Mouse (Mus musculus) myocyte (in vitro differentiated cells): ENCODE results near the gene Ube4b. TPM values are rescaled to one million over a fixed set of nuclear protein-coding genes. Genes with fewer than 3 reads are reported as not detected.

Source experiments
- H3K27me3 ChIP-seq: one replicate; pipeline ENCODE4 v1.6.1; 2011; ENCODE audit not compliant: control insufficient read depth, insufficient read depth, insufficient read length
- H3K36me3 ChIP-seq: one replicate; pipeline ENCODE4 v1.6.1; 2011; ENCODE audit not compliant: control insufficient read depth, insufficient read depth
- H3K4me2 ChIP-seq: one replicate; pipeline ENCODE4 v1.6.1; 2011; ENCODE audit warnings: low read depth, control low read depth
- H3K4me3 ChIP-seq: one replicate; pipeline ENCODE4 v1.5.1; 2011; ENCODE audit warnings: mild to moderate bottlenecking, control low read depth, moderate library complexity
- H3K79me2 ChIP-seq: one replicate; pipeline ENCODE4 v1.6.1; 2011; ENCODE audit not compliant: control insufficient read depth, insufficient read depth
- H3ac ChIP-seq: one replicate; pipeline ENCODE4 v1.6.1; 2011; ENCODE audit not compliant: control insufficient read depth, insufficient read length
- CEBPB ChIP-seq: IDR thresholded peaks from 2 replicates; pipeline ENCODE4 v1.6.1; 2011; ENCODE audit warnings: mild to moderate bottlenecking, moderate library complexity; ENCODE audit not compliant: poor library complexity, insufficient read depth, severe bottlenecking
- E2F4 ChIP-seq: IDR thresholded peaks from one replicate; pipeline ENCODE4 v1.6.1; 2011; ENCODE audit warnings: mild to moderate bottlenecking, control low read depth, moderate library complexity; ENCODE audit not compliant: insufficient read depth
- MAX ChIP-seq: IDR thresholded peaks from one replicate; pipeline ENCODE4 v1.6.1; 2011; ENCODE audit warnings: low read depth, mild to moderate bottlenecking, control low read depth
- MYOD1 ChIP-seq, 3 experiments: IDR thresholded peaks; one replicate each; pipeline ENCODE4 v1.6.1; 2011; ENCODE audit warnings: control low read depth in 2 of 3, low read depth in 2 of 3, mild to moderate bottlenecking in 2 of 3, moderate library complexity in 1 of 3; ENCODE audit not compliant: insufficient read length in 2 of 3, control insufficient read depth in 1 of 3
- MYOG ChIP-seq, 3 experiments: IDR thresholded peaks; one replicate each; pipeline ENCODE4 v1.6.1; 2011; ENCODE audit warnings: control low read depth in 2 of 3, low read depth in 2 of 3, mild to moderate bottlenecking in 2 of 3; ENCODE audit not compliant: insufficient read length in 2 of 3, control insufficient read depth in 1 of 3, insufficient read depth in 1 of 3
- POLR2A ChIP-seq: IDR thresholded peaks from one replicate; pipeline ENCODE4 v1.6.1; 2011; ENCODE audit warnings: low read depth, mild to moderate bottlenecking, control low read depth, moderate library complexity; ENCODE audit not compliant: insufficient read length
- POLR2AphosphoS2 ChIP-seq: IDR thresholded peaks from one replicate; pipeline ENCODE4 v1.6.1; 2011; ENCODE audit warnings: low read depth, control low read depth; ENCODE audit not compliant: insufficient read length
- REST ChIP-seq: IDR thresholded peaks from one replicate; pipeline ENCODE4 v1.6.1; 2011; ENCODE audit warnings: mild to moderate bottlenecking, control low read depth, moderate library complexity; ENCODE audit not compliant: insufficient read depth, insufficient read length
- SRF ChIP-seq: IDR thresholded peaks from one replicate; pipeline ENCODE4 v1.6.1; 2011; ENCODE audit warnings: low read depth; ENCODE audit not compliant: control insufficient read depth, insufficient read length
- TCF12 ChIP-seq: IDR thresholded peaks from one replicate; pipeline ENCODE4 v1.6.1; 2011; ENCODE audit warnings: mild to moderate bottlenecking, control low read depth; ENCODE audit not compliant: poor library complexity, insufficient read depth, severe bottlenecking
- TCF3 ChIP-seq: IDR thresholded peaks from one replicate; pipeline ENCODE4 v1.6.1; 2011; ENCODE audit warnings: low read depth, control low read depth; ENCODE audit not compliant: insufficient read length
- USF1 ChIP-seq: IDR thresholded peaks from one replicate; pipeline ENCODE4 v1.6.1; 2011; ENCODE audit warnings: low read depth, mild to moderate bottlenecking, control low read depth, moderate library complexity
- polyA plus RNA-seq: library from polyadenylated mRNA; unstranded; fragments of >200 nt; fragmentation: generic; extraction: Trizol; gene quantifications from one replicate; pipeline ENCODE4 v1.2.1, GENCODE M21; 2012; ENCODE audit warnings: missing spikeins

Gene Ube4b
- 57.4 TPM for polyA plus RNA-seq

DNA sequence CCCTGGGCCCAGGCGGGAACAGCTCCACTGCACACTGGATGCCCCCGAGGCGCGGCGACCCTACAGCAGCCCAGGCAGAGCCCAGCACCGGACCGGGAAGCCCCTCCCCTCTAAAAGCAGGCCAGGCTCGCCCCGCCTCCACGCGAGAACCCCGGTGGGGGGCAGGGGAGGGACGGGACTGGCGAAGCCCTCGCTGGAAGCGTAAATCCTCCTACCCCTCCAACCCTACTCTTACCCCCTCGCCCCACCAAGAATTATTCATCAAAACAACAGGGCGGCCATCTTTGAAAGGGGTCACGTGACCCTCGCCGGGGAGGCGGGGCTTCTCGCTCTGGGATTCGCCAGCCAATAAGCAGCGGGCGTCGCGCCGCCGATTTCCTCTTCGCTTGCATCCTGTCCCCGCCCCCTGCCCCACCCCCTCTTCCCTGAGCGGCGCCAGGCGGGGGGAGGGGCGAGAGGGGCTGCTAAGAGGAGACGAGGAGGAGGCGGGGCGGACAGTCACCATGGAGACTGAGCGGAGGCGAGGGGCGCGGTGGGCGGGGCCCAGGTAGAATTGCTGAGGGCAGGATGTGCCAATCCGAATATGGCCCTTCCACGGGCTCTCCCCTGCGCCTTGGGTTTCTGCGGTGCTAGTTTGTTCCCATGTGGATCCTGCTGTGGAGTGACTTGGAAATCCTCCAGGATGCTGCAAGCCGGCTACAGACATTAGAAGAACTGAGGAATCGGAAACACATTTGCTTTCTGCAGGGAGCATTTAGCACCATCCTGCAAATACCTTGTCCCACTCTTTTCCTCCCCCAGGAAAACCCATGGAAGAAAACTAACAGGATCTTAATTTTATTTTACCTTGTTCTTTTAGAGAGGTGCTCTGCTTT is at the start of gene Ube4b:
Ube4b (minus strand) TSS at position 425 of the 875 bp plus-strand sequence.
- no peaks in the 10 kb centered on the region for H3K27me3 ChIP-seq
- TF ChIP-seq USF1 (peak; percentile 92), TCF3 (no peak), TCF12 (no peak), POLR2A (peak; percentile 19)
- peak within 1 kb of the TSS; percentile 94 for H3K4me3 ChIP-seq
- H3K79me2 ChIP-seq = peaks cover 44% of the 10 kb centered on the region
- peak within 1 kb of the TSS; percentile 87 for H3K4me2 ChIP-seq
- H3ac ChIP-seq = peak within 1 kb of the TSS; percentile 94
- H3K36me3 ChIP-seq = no peaks in the 10 kb centered on the region

DNA sequence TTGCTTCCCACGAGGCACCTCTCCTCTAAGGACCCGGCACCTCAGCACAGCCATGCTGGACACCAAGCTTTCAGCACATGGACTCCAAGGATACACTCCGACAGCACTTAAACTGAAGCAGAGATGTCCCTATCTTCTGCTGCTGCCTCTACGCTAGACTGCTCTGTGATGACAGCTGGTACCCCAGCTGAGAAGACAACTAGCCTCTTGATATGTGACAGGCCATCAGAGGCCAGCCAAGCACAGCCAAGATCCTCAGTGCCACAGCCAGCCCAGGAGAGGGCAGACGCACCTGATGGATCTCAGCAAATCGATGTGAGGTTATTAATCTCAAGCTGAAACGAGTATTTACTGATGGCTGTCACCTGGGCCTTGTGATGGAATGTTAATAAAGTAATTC is 48.5 kb upstream of the Ube4b start:
- TF ChIP-seq MYOD1 (IDR thresholded peaks at IDR 0.05; ENCODE audit: control insufficient read depth in 1 of 3, insufficient read length in 2 of 3, low read depth in 2 of 3) (peak in 2 of 3 experiments; percentile 59 to 60), USF1 (no peak), SRF (no peak), MYOG (IDR thresholded peaks at IDR 0.05; ENCODE audit: control insufficient read depth in 1 of 3, insufficient read depth in 1 of 3, insufficient read length in 2 of 3, low read depth in 2 of 3) (peak in 2 of 3 experiments; percentile 58 to 73)
- H3ac ChIP-seq = no peak overlapping the region
- H3K27me3 ChIP-seq = no peaks in the 10 kb centered on the region

DNA sequence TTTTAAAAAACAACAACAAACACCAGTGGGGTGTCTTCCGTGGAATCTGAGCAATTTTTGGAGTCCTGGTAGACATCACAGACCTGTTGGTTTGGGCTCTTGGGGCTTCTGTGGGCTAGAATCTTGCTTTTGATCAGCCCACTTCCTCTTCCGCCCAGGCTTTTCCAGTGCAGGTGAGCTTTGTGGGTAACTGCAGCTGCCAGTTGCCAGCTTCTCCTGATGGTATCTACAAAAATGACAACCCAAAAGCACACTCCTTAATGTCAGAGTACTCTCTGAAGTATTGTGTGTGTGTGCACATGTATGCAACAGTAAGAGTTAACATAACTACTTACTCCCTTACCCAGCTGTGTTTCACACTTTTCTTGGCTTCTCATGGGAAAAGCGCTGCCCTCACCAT is 43.0 kb upstream of the Ube4b start:
- Histone ChIP-seq H3K4me2 (no peak overlapping the region), H3K27me3 (no peaks in the 10 kb centered on the region), H3K4me3 (no peak overlapping the region), H3K36me3 (peaks cover 8% of the 10 kb centered on the region), H3K79me2 (no peaks in the 10 kb centered on the region), H3ac (no peak overlapping the region)
- TF ChIP-seq REST = no peak
- no peak for TF ChIP-seq MAX
- no peak for TF ChIP-seq POLR2A
- TF ChIP-seq E2F4 = no peak

More for the DNA sequence above, 48.5 kb upstream of the Ube4b start:
- H3K79me2 ChIP-seq = no peaks in the 10 kb centered on the region
- H3K4me3 ChIP-seq = no peak overlapping the region
- no peak overlapping the region for H3K4me2 ChIP-seq
- H3K36me3 ChIP-seq = no peaks in the 10 kb centered on the region

DNA sequence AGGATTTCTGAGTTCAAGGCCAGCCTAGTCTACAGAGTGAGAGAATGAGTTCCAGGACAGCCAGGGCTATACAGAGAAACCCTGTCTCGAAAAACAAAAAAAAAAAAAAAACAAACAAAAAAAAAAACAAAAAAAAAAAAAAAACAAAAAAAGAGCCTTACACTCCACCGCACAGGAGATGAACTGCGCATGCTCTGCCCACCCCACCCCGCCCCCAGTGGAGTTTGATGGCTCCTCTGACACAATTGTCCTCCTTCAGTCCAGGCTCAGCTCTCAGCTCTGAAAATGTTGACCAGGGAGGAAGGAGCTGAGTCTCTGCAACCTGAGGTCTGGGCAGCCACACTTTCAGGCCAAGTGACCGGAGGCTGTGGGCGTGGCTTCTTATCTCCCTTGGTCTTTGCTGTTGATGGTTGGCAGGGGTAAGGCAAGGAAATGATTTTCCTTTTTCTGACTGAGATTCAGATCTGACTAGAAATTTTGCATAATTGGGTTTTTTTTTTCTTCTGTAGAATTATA is 36.9 kb upstream of the Ube4b start:
- TF ChIP-seq CEBPB = no peak
- no peak for TF ChIP-seq REST
- no peak for TF ChIP-seq TCF3
- no peak for TF ChIP-seq POLR2A
- no peak for TF ChIP-seq MYOG (IDR thresholded peaks at IDR 0.05; ENCODE audit: control insufficient read depth in 1 of 3, insufficient read depth in 1 of 3, insufficient read length in 2 of 3, low read depth in 2 of 3)
- TF ChIP-seq TCF12 = no peak
- no peak for TF ChIP-seq MYOD1 (IDR thresholded peaks at IDR 0.05; ENCODE audit: control insufficient read depth in 1 of 3, insufficient read length in 2 of 3, low read depth in 2 of 3)
- TF ChIP-seq POLR2AphosphoS2 = no peak
- no peak for TF ChIP-seq MAX
- TF ChIP-seq SRF = no peak
- no peak for TF ChIP-seq USF1
- TF ChIP-seq E2F4 = no peak
- no peak overlapping the region for H3K4me2 ChIP-seq
- H3K36me3 ChIP-seq = peaks cover 8% of the 10 kb centered on the region
- no peaks in the 10 kb centered on the region for H3K27me3 ChIP-seq
- no peak overlapping the region for H3K4me3 ChIP-seq
- H3ac ChIP-seq = no peak overlapping the region
- no peaks in the 10 kb centered on the region for H3K79me2 ChIP-seq

DNA sequence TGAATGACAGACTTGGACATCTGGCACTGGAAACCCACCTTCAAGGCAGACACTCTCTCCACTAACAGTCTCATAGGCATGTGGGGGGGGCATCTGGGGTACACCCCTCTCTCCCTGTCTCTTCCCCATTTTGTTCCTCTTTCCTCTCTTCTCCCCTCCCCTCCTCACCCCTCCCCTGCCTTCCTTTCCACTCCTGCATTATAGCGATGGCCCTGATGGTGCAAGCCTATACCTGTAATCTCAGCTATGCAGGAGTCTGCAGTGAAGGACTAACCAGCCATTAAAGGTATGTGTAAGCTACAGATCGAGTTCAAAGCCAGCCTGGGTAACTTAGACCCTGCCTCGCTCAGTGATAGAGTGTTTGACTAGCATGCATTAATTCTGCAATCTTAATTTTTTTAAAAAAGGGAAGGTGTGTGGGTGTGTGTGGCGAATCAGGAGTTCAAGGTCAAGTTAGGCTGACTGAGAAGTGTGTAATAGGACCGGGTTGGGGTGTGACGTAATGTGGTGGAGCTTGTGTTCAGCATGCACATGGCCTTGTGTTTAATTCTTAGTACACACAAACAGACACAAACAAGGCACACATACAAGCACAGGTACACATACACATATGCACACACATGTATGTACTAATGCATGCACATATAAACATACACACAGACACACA is 35.9 kb upstream of the Ube4b start:
- no peak overlapping the region for H3ac ChIP-seq
- TF ChIP-seq TCF12 (no peak), CEBPB (no peak), REST (no peak), TCF3 (no peak), MAX (no peak), USF1 (no peak), POLR2AphosphoS2 (no peak), SRF (no peak), MYOG (IDR thresholded peaks at IDR 0.05; ENCODE audit: control insufficient read depth in 1 of 3, insufficient read depth in 1 of 3, insufficient read length in 2 of 3, low read depth in 2 of 3) (no peak), E2F4 (no peak)
- H3K4me3 ChIP-seq = no peak overlapping the region
- H3K36me3 ChIP-seq = peaks cover 3% of the 10 kb centered on the region
- no peak overlapping the region for H3K4me2 ChIP-seq
- no peaks in the 10 kb centered on the region for H3K27me3 ChIP-seq
- H3K79me2 ChIP-seq = no peaks in the 10 kb centered on the region
